Mouse (Mus musculus): Measurements from ENCODE around the gene Fam111a. TPM values are rescaled to one million over a fixed set of nuclear protein-coding genes. Genes with fewer than 3 reads are reported as not detected.

Gene Fam111a
- polyA plus RNA-seq, 2 experiments = 17.9 to 30.3 TPM

DNA sequence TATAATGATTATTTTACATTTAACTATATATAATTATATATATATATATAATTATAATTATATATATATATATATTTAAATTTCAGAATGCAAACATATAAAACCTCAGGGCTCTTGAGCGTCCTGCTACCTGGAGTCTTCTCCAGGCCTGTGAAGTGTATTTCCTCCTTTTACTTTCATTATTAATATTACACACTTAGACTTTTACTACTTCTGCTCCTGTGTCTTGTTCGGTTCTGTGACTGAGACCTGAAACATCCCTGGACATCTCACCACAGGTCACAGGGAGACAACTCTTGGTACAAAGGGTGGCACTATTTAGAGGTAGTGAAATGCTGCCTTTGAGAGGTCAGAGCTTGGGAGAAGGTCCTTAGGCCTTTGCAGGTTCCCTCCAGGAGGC is 10.8 kb downstream of the Fam111a start:
- TF ChIP-seq EP300 (IDR thresholded peaks at IDR 0.05; ENCODE audit: low read depth) = no peak
- TF ChIP-seq CTCF (IDR thresholded peaks at IDR 0.05; ENCODE audit: low read depth) = no peak
- no peaks in the 10 kb centered on the region for H3K27me3 ChIP-seq (ENCODE audit: control insufficient read depth, insufficient read depth, low read length)
- no peak overlapping the region for H3K4me2 ChIP-seq (ENCODE audit: low read depth)
- H3K4me1 ChIP-seq (replicated peaks; ENCODE audit: control insufficient read depth in 2 of 2, insufficient read depth in 2 of 2, low read length in 1 of 2) = no peaks in the 10 kb centered on the region
- no peak overlapping the region for H3K4me3 ChIP-seq (ENCODE audit: insufficient read depth in 1 of 2, low read depth in 2 of 2, low read length in 2 of 2)
- no peaks in the 10 kb centered on the region for H3K36me3 ChIP-seq (replicated peaks; ENCODE audit: control insufficient read depth, insufficient read depth, low read depth)
- no peak overlapping the region for H3K27ac ChIP-seq
- 44% methylated on average over 2 of the region's 2 CpGs for WGBS (ENCODE audit: insufficient replicate concordance)
- H3K9me3 ChIP-seq (ENCODE audit: control insufficient read depth, low read length) = no peaks in the 10 kb centered on the region
- DNase-seq (ENCODE audit: low read depth in 3 of 3, low spot score in 3 of 3) (no peak), ATAC-seq (ENCODE audit: insufficient read depth) (no peak)
- no peak overlapping the region for H3K9ac ChIP-seq (replicated peaks)

DNA sequence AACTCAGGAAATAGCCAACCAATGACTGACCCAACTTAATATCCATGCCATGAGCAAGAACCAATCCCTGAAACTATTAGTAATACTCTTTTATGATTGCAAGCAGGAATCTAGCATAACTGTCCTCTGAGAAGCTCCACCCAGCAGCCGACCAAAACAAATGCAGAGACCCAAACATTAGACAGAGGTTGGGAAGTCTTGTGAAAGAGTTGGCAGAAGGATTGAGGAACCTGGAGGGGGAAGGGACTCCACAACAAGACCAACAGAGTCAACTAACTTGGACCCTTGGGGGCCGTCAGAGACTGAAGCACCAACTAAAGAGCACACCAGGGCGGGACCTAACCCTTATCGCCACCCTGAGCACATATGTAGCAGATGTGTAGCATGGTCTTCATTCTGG is 12.7 kb downstream of the Fam111a start:
- Histone ChIP-seq H3K27me3 (ENCODE audit: control insufficient read depth, insufficient read depth, low read length) (no peaks in the 10 kb centered on the region), H3K9ac (replicated peaks) (no peak overlapping the region), H3K4me3 (ENCODE audit: insufficient read depth in 1 of 2, low read depth in 2 of 2, low read length in 2 of 2) (no peak overlapping the region), H3K36me3 (replicated peaks; ENCODE audit: control insufficient read depth, insufficient read depth, low read depth) (no peaks in the 10 kb centered on the region), H3K4me1 (replicated peaks; ENCODE audit: control insufficient read depth in 2 of 2, insufficient read depth in 2 of 2, low read length in 1 of 2) (no peaks in the 10 kb centered on the region), H3K27ac (no peak overlapping the region), H3K9me3 (ENCODE audit: control insufficient read depth, low read length) (no peaks in the 10 kb centered on the region), H3K4me2 (ENCODE audit: low read depth) (no peak overlapping the region)
- DNase-seq (ENCODE audit: low read depth in 3 of 3, low spot score in 3 of 3) = no peak
- WGBS (ENCODE audit: insufficient replicate concordance) = 58% methylated on average over 4 of the region's 4 CpGs
- ATAC-seq (ENCODE audit: insufficient read depth) = no peak
- TF ChIP-seq EP300 (IDR thresholded peaks at IDR 0.05; ENCODE audit: low read depth) (no peak), CTCF (IDR thresholded peaks at IDR 0.05; ENCODE audit: low read depth) (no peak)

- TF ChIP-seq CTCF (IDR thresholded peaks at IDR 0.05; ENCODE audit: low read depth) (no peak), EP300 (IDR thresholded peaks at IDR 0.05; ENCODE audit: low read depth) (no peak)
- H3K36me3 ChIP-seq (replicated peaks; ENCODE audit: control insufficient read depth, insufficient read depth, low read depth) = no peaks in the 10 kb centered on the region
- DNase-seq (ENCODE audit: low read depth in 3 of 3, low spot score in 3 of 3) (no peak), ATAC-seq (ENCODE audit: insufficient read depth) (no peak)
- no peaks in the 10 kb centered on the region for H3K27me3 ChIP-seq (ENCODE audit: control insufficient read depth, insufficient read depth, low read length)
- H3K4me1 ChIP-seq (replicated peaks; ENCODE audit: control insufficient read depth in 2 of 2, insufficient read depth in 2 of 2, low read length in 1 of 2) = no peaks in the 10 kb centered on the region; a peak in 1 of 4 replicates
- no peaks in the 10 kb centered on the region for H3K9me3 ChIP-seq (ENCODE audit: control insufficient read depth, low read length)
- no peak overlapping the region for H3K27ac ChIP-seq
- no peak overlapping the region for H3K9ac ChIP-seq (replicated peaks)
- no peak overlapping the region for H3K4me3 ChIP-seq (ENCODE audit: insufficient read depth in 1 of 2, low read depth in 2 of 2, low read length in 2 of 2)
- no peak overlapping the region for H3K4me2 ChIP-seq (ENCODE audit: low read depth)
These were observed 18.7 kb downstream of the Fam111a start for GRCm38 (mm10) chr19:12564197-12564596.

GRCm38 (mm10) chr19:12567011-12567410 is 21.5 kb downstream of the Fam111a start:
- Histone ChIP-seq H3K4me2 (ENCODE audit: low read depth) (no peak overlapping the region), H3K9me3 (ENCODE audit: control insufficient read depth, low read length) (no peaks in the 10 kb centered on the region), H3K36me3 (replicated peaks; ENCODE audit: control insufficient read depth, insufficient read depth, low read depth) (no peaks in the 10 kb centered on the region), H3K9ac (replicated peaks) (no peak overlapping the region), H3K27ac (no peak overlapping the region), H3K27me3 (ENCODE audit: control insufficient read depth, insufficient read depth, low read length) (no peaks in the 10 kb centered on the region), H3K4me1 (replicated peaks; ENCODE audit: control insufficient read depth in 2 of 2, insufficient read depth in 2 of 2, low read length in 1 of 2) (peaks cover 0 to under 1% of the 10 kb centered on the region in 2 experiments; a peak in 2 of 4 replicates), H3K4me3 (ENCODE audit: insufficient read depth in 1 of 2, low read depth in 2 of 2, low read length in 2 of 2) (no peak overlapping the region)
- DNase-seq (ENCODE audit: low read depth in 3 of 3, low spot score in 3 of 3) (no peak), ATAC-seq (ENCODE audit: insufficient read depth) (no peak)
- TF ChIP-seq EP300 (IDR thresholded peaks at IDR 0.05; ENCODE audit: low read depth) (no peak), CTCF (IDR thresholded peaks at IDR 0.05; ENCODE audit: low read depth) (no peak)
- 39% methylated on average over 4 of the region's 4 CpGs for WGBS (ENCODE audit: insufficient replicate concordance)

DNA sequence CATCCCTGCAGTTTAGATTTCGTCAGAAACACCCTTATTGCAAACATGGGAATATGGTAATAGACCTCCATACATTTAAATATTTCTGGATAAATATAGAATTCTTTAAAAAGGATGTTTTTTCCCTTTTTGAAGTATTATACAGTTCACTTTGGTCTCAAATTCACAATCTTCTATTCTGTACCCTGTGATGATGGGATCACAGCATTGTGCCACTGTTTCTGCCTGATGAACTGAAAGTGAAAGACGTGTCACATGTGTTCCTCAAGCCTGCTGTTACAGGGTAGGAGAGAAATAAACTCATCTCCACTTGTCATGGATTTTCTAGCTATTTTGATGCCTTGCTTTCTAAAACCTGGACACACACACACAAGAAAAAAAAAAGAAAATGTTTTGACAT is 25.3 kb downstream of the Fam111a start:
- Histone ChIP-seq H3K9ac (replicated peaks) (no peak overlapping the region), H3K27me3 (ENCODE audit: control insufficient read depth, insufficient read depth, low read length) (no peaks in the 10 kb centered on the region), H3K4me3 (ENCODE audit: insufficient read depth in 1 of 2, low read depth in 2 of 2, low read length in 2 of 2) (no peak overlapping the region), H3K27ac (no peak overlapping the region), H3K36me3 (replicated peaks; ENCODE audit: control insufficient read depth, insufficient read depth, low read depth) (no peaks in the 10 kb centered on the region), H3K9me3 (ENCODE audit: control insufficient read depth, low read length) (no peaks in the 10 kb centered on the region), H3K4me2 (ENCODE audit: low read depth) (no peak overlapping the region), H3K4me1 (replicated peaks; ENCODE audit: control insufficient read depth in 2 of 2, insufficient read depth in 2 of 2, low read length in 1 of 2) (peaks cover 13 to 20% of the 10 kb centered on the region in 2 experiments)
- DNase-seq (ENCODE audit: low read depth in 3 of 3, low spot score in 3 of 3) = no peak
- WGBS (ENCODE audit: insufficient replicate concordance) = 50% methylated on average over 2 of the region's 2 CpGs
- no peak for ATAC-seq (ENCODE audit: insufficient read depth)
- TF ChIP-seq CTCF (IDR thresholded peaks at IDR 0.05; ENCODE audit: low read depth) (no peak), EP300 (IDR thresholded peaks at IDR 0.05; ENCODE audit: low read depth) (no peak)
